Mouse (Mus musculus): Measurements from ENCODE around the gene Kcnma1. TPM values are rescaled to one million over a fixed set of nuclear protein-coding genes. Genes with fewer than 3 reads are reported as not detected.

The Kcnma1 gene
- polyA plus RNA-seq, 1 experiment from 2014 or later, result 6.0 TPM

GRCm38 (mm10) chr14:23378351-23379087 lies 635.8 kb downstream of the Kcnma1 start:
- Histone ChIP-seq H3K9ac (no peak overlapping the region), H3K4me3 (no peak overlapping the region), H3K27me3 (no peaks in the 10 kb centered on the region), H3K36me3 (no peaks in the 10 kb centered on the region), H3K27ac (peak overlapping the region; percentile 2; the same call in 1 of the 2 replicates), H3K9me3 (no peaks in the 10 kb centered on the region), H3K4me1 (peaks cover 12% of the 10 kb centered on the region), H3K4me2 (replicated peaks) (no peak overlapping the region)
- 25% methylated on average over 6 of the region's 6 CpGs for WGBS
- no peak for ATAC-seq (ENCODE audit: low FRiP score, low read depth)

- no peak for ATAC-seq (ENCODE audit: low FRiP score, low read depth)
- Histone ChIP-seq H3K27ac (no peak overlapping the region), H3K4me3 (no peak overlapping the region), H3K36me3 (no peaks in the 10 kb centered on the region), H3K9me3 (no peaks in the 10 kb centered on the region), H3K27me3 (no peaks in the 10 kb centered on the region), H3K9ac (no peak overlapping the region), H3K4me2 (replicated peaks) (no peak overlapping the region), H3K4me1 (no peaks in the 10 kb centered on the region)
- 58% methylated on average over 3 of the region's 3 CpGs for WGBS
Measured at GRCm38 (mm10) chr14:23372021-23372420, 642.3 kb downstream of the Kcnma1 start.

GRCm38 (mm10) chr14:23360491-23360995 lies 653.7 kb downstream of the Kcnma1 start:
- Histone ChIP-seq H3K4me3 (no peak overlapping the region), H3K4me2 (replicated peaks) (no peak overlapping the region), H3K36me3 (no peaks in the 10 kb centered on the region), H3K9me3 (no peaks in the 10 kb centered on the region), H3K27ac (no peak overlapping the region), H3K27me3 (no peaks in the 10 kb centered on the region), H3K4me1 (peaks cover 21% of the 10 kb centered on the region), H3K9ac (no peak overlapping the region)
- WGBS, result 72% methylated on average over 11 of the region's 11 CpGs
- no peak for ATAC-seq (ENCODE audit: low FRiP score, low read depth)

DNA sequence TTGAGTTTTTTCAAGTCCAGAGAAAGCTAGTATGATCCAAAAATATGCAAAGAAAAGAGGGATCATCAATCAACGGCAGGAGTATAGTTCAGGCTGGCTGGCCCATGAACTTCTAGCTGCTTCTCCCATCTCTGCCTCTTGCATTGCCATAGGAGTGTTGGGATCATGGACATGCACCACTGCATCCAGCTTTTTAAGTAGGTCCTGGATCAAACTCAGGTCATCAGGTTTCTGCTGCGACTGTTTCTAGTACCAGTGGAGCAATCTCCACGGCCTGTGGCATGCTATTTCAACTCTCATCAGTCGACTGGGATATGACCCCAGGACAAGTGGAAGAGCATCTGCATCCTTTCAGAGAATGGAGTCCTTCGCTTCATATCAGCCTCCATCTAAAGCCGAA lies 655.5 kb downstream of the Kcnma1 start:
- Histone ChIP-seq H3K9ac (no peak overlapping the region), H3K27me3 (no peaks in the 10 kb centered on the region), H3K9me3 (no peaks in the 10 kb centered on the region), H3K4me2 (replicated peaks) (no peak overlapping the region), H3K4me1 (peaks cover 26% of the 10 kb centered on the region), H3K4me3 (no peak overlapping the region), H3K27ac (no peak overlapping the region), H3K36me3 (no peaks in the 10 kb centered on the region)
- 90% methylated on average over 6 of the region's 6 CpGs for WGBS
- ATAC-seq (ENCODE audit: low FRiP score, low read depth), result no peak

- peak overlapping the region; percentile 44; the same call in 1 of the 2 replicates for H3K27ac ChIP-seq
- peaks cover 26% of the 10 kb centered on the region for H3K4me1 ChIP-seq
- WGBS, result 36% methylated on average over 8 of the region's 8 CpGs
- no peaks in the 10 kb centered on the region for H3K9me3 ChIP-seq
- no peak overlapping the region for H3K9ac ChIP-seq
- no peaks in the 10 kb centered on the region for H3K27me3 ChIP-seq
- H3K4me2 ChIP-seq (replicated peaks), result no peak overlapping the region
- no peaks in the 10 kb centered on the region for H3K36me3 ChIP-seq
- H3K4me3 ChIP-seq, result no peak overlapping the region
- ATAC-seq (ENCODE audit: low FRiP score, low read depth), result peak; percentile 72; the same call in 1 of the 2 replicates
Measured at GRCm38 (mm10) chr14:23357529-23358278, 656.6 kb downstream of the Kcnma1 start.

GRCm38 (mm10) chr14:23326786-23327185 lies 687.5 kb downstream of the Kcnma1 start:
- Histone ChIP-seq H3K9ac (no peak overlapping the region), H3K4me2 (replicated peaks) (no peak overlapping the region), H3K27ac (no peak overlapping the region), H3K36me3 (no peaks in the 10 kb centered on the region), H3K27me3 (no peaks in the 10 kb centered on the region), H3K4me3 (no peak overlapping the region), H3K9me3 (no peaks in the 10 kb centered on the region), H3K4me1 (no peaks in the 10 kb centered on the region)
- no peak for ATAC-seq (ENCODE audit: low FRiP score, low read depth)
- 78% methylated on average over 3 of the region's 3 CpGs for WGBS

- no peaks in the 10 kb centered on the region for H3K4me1 ChIP-seq
- no peak overlapping the region for H3K4me2 ChIP-seq (replicated peaks)
- H3K9ac ChIP-seq, result no peak overlapping the region
- ATAC-seq (ENCODE audit: low FRiP score, low read depth), result no peak
- H3K36me3 ChIP-seq, result no peaks in the 10 kb centered on the region
- WGBS, result 87% methylated on average over 5 of the region's 5 CpGs
- no peaks in the 10 kb centered on the region for H3K27me3 ChIP-seq
- no peaks in the 10 kb centered on the region for H3K9me3 ChIP-seq
- H3K27ac ChIP-seq, result no peak overlapping the region
- H3K4me3 ChIP-seq, result no peak overlapping the region
Measured at GRCm38 (mm10) chr14:23305288-23305687, 709.0 kb downstream of the Kcnma1 start.

GRCm38 (mm10) chr14:23300443-23300842 lies 713.8 kb downstream of the Kcnma1 start:
- 88% methylated on average over 2 of the region's 2 CpGs for WGBS
- H3K27me3 ChIP-seq, result no peaks in the 10 kb centered on the region
- H3K27ac ChIP-seq, result no peak overlapping the region
- no peak overlapping the region for H3K4me2 ChIP-seq (replicated peaks)
- no peak for ATAC-seq (ENCODE audit: low FRiP score, low read depth)
- H3K36me3 ChIP-seq, result no peaks in the 10 kb centered on the region
- H3K4me1 ChIP-seq, result no peaks in the 10 kb centered on the region
- H3K9me3 ChIP-seq, result no peaks in the 10 kb centered on the region
- H3K4me3 ChIP-seq, result no peak overlapping the region
- H3K9ac ChIP-seq, result no peak overlapping the region

DNA sequence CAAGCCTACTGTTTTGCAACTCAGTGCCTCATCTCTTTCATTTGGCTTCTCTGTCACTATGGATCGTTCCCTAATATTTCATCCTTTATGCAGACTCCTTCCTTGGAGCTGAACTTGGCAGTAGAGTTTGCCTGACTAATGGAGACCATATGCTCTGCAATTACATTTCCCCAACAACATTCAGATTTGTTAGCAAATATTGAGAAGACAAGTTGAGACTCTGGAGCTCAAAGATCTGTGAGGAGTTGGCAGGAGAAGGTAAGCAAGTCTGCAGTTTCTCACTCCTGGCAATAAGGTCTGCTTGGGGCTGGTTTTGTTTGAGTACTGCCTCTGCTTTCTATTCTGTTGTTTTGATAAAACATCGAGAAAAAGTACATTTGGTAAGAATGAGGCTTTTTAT lies 723.7 kb downstream of the Kcnma1 start:
- peaks cover 14% of the 10 kb centered on the region for H3K4me1 ChIP-seq
- no peak overlapping the region for H3K4me2 ChIP-seq (replicated peaks)
- no peaks in the 10 kb centered on the region for H3K27me3 ChIP-seq
- H3K9ac ChIP-seq, result no peak overlapping the region
- H3K27ac ChIP-seq, result no peak overlapping the region
- no peaks in the 10 kb centered on the region for H3K9me3 ChIP-seq
- no peak for ATAC-seq (ENCODE audit: low FRiP score, low read depth)
- WGBS, result 63% methylated on average over 2 of the region's 2 CpGs
- H3K4me3 ChIP-seq, result no peak overlapping the region
- no peaks in the 10 kb centered on the region for H3K36me3 ChIP-seq

DNA sequence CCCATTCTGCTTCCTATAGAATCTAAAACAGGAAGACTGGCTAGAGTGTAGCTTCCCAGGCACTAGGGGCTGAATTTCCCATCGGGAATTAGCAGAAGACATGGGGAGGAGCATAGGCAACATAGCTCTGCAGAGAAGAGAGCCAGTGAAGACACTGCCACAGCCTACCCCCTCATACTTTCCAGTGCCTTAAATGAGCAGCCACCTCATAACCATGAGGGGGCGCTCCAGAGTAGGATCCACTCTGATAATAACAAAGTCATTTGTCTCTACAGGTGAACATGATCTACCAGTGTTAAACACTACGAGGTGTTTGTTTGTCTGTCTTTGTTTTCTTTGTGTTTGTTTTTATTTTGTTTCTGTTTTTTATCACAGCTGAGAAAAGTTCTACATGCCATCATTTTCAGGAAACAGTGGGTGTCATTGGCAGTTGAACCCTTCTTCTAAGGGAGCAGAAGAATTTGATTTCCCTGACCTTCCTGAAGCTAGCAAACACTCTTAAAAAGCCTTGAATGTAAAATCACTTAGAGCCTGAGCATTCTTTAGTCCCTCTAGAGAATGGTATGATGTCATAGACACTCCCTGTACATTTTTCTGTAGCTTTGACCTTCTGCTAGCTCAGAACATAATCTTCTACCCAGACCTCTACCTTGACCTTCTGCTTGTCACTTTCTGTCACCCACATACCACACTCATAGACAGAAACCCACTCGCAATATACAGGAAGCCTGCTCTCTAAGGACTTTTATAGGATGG lies 747.6 kb downstream of the Kcnma1 start:
- Histone ChIP-seq H3K9ac (no peak overlapping the region), H3K36me3 (no peaks in the 10 kb centered on the region), H3K27me3 (no peaks in the 10 kb centered on the region), H3K4me1 (peaks cover 6% of the 10 kb centered on the region; the same call in 1 of the 2 replicates), H3K27ac (no peak overlapping the region), H3K9me3 (no peaks in the 10 kb centered on the region), H3K4me3 (no peak overlapping the region), H3K4me2 (replicated peaks) (no peak overlapping the region)
- ATAC-seq (ENCODE audit: low FRiP score, low read depth), result no peak
- 42% methylated on average over 4 of the region's 4 CpGs for WGBS

- no peak for ATAC-seq (ENCODE audit: low FRiP score, low read depth)
- WGBS, result 45% methylated on average over 4 of the region's 4 CpGs
- no peaks in the 10 kb centered on the region for H3K27me3 ChIP-seq
Measured at GRCm38 (mm10) chr14:23253154-23253553, 761.1 kb downstream of the Kcnma1 start.

DNA sequence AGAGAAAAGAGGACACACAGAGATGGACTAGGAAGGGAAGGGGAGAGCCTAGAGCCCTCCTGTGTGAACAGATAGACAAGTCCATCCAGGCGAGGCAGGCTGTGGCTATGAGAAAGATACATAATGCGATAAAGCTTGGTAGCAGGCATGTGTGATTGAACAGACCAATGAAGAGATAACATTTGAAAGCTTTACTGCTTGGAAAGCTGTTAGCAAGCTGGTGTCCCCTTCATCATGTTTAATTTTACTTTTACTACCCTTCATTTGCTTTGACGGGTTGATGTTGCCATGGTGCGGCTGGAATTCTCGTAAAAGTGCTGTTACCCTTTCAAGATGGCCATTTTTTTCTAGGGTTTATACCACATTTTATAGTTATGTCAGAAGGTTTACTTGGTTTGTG lies 769.8 kb downstream of the Kcnma1 start:
- no peak for ATAC-seq (ENCODE audit: low FRiP score, low read depth)
- 14% methylated on average over 5 of the region's 5 CpGs for WGBS
- Histone ChIP-seq H3K9ac (no peak overlapping the region), H3K27ac (no peak overlapping the region), H3K4me1 (peaks cover 7% of the 10 kb centered on the region), H3K4me3 (no peak overlapping the region), H3K4me2 (replicated peaks) (no peak overlapping the region), H3K27me3 (no peaks in the 10 kb centered on the region), H3K9me3 (no peaks in the 10 kb centered on the region), H3K36me3 (no peaks in the 10 kb centered on the region)

More at GRCm38 (mm10) chr14:23253154-23253553, 761.1 kb downstream of the Kcnma1 start:
- no peak overlapping the region for H3K9ac ChIP-seq
- no peaks in the 10 kb centered on the region for H3K4me1 ChIP-seq
- H3K36me3 ChIP-seq, result no peaks in the 10 kb centered on the region
- H3K27ac ChIP-seq, result no peak overlapping the region
- no peak overlapping the region for H3K4me3 ChIP-seq
- H3K9me3 ChIP-seq, result no peaks in the 10 kb centered on the region
- H3K4me2 ChIP-seq (replicated peaks), result no peak overlapping the region
